Mouse (Mus musculus) liver, adult 2 months (tissue): Measurements from ENCODE around the gene Hephl1. TPM values are rescaled to one million over a fixed set of nuclear protein-coding genes. Genes with fewer than 3 reads are reported as not detected.
A peak's percentile ranks its signal among the peaks of the same experiment; 100 is the strongest.

Experiments
- DNase-seq: peaks from one replicate; pipeline ENCODE4 v3.0.0-alpha.2; 2011; ENCODE audit warnings: low read depth, low spot score; ENCODE audit errors: extremely low read depth
- H3K27ac ChIP-seq: fragments of 200-500 bp; replicated peaks from 2 replicates; pipeline ENCODE4 v1.5.1; 2012; ENCODE audit warnings: low read depth, mild to moderate bottlenecking, control low read depth, inconsistent platforms, low read length; ENCODE audit not compliant: insufficient read depth
- H3K27me3 ChIP-seq: fragments of 200-500 bp; 2 replicates; pipeline ENCODE4 v1.6.1; 2012; ENCODE audit warnings: mild to moderate bottlenecking, moderate library complexity, low read length, inconsistent platforms; ENCODE audit not compliant: control insufficient read depth, insufficient read depth
- H3K36me3 ChIP-seq: fragments of 200-500 bp; 2 replicates; pipeline ENCODE4 v1.6.1; 2012; ENCODE audit warnings: low read length, inconsistent platforms; ENCODE audit not compliant: control insufficient read depth, insufficient read depth
- H3K4me1 ChIP-seq: fragments of 200-500 bp; 2 replicates; pipeline ENCODE4 v1.6.1; 2011; ENCODE audit warnings: low read length; ENCODE audit not compliant: control insufficient read depth, insufficient read depth
- H3K4me3 ChIP-seq: fragments of 200-500 bp; 2 replicates; pipeline ENCODE4 v1.5.1; 2011; ENCODE audit warnings: low read depth, mild to moderate bottlenecking, control low read depth, low read length, moderate library complexity; ENCODE audit not compliant: insufficient read depth
- H3K79me2 ChIP-seq: fragments of 200-500 bp; 2 replicates; pipeline ENCODE4 v1.6.1; 2012; ENCODE audit warnings: inconsistent platforms, mild to moderate bottlenecking, low read length, moderate library complexity; ENCODE audit not compliant: control insufficient read depth, insufficient read depth
- H3K9ac ChIP-seq: fragments of 200-500 bp; 2 replicates; pipeline ENCODE4 v1.6.1; 2012; ENCODE audit warnings: low read depth, mild to moderate bottlenecking, control low read depth, inconsistent platforms, low read length
- CTCF ChIP-seq: fragments of 200-500 bp; IDR thresholded peaks from 2 replicates; pipeline ENCODE4 v1.5.1; 2011; ENCODE audit warnings: low read depth, low read length, control low read depth
- POLR2A ChIP-seq: fragments of 200-500 bp; IDR thresholded peaks from 2 replicates; pipeline ENCODE4 v1.6.1; 2011; ENCODE audit warnings: low read length, control low read depth; ENCODE audit not compliant: insufficient read depth; ENCODE audit errors: extremely low read depth
- WGBS: fragments of 180-500 bp; shearing (Covaris S2); methylation state at CpG from one replicate; pipeline ENCODE4 v1.1.7; 2018; 5-methylcytosine and 5-hydroxymethylcytosine counted together
- polyA plus RNA-seq: library from polyadenylated mRNA; depleted of rRNA; stranded (reverse); fragments of >200 nt; gene quantifications from 2 replicates; pipeline ENCODE4 v1.2.3, GENCODE M21; 2012
- total RNA-seq: library from RNA; depleted of rRNA; stranded (reverse); fragments of >200 nt; gene quantifications from 2 replicates; pipeline ENCODE4 v1.2.3, GENCODE M21; 2014

The Hephl1 gene
- total and polyA plus RNA-seq, 2 experiments, result not detected

- no peak overlapping the region for H3K27ac ChIP-seq
- H3K9ac ChIP-seq, result no peak overlapping the region
- H3K36me3 ChIP-seq, result no peaks in the 10 kb centered on the region
- no peaks in the 10 kb centered on the region for H3K4me1 ChIP-seq
- H3K4me3 ChIP-seq, result no peak overlapping the region
- H3K79me2 ChIP-seq, result no peaks in the 10 kb centered on the region
- no peaks in the 10 kb centered on the region for H3K27me3 ChIP-seq
- 82% methylated on average over 4 of the region's 4 CpGs for WGBS
- no peak for DNase-seq
- TF ChIP-seq POLR2A (no peak), CTCF (no peak)
These were observed 75.1 kb downstream of the Hephl1 start for GRCm38 (mm10) chr9:15036807-15037206.

GRCm38 (mm10) chr9:15036405-15036804, 75.5 kb downstream of the Hephl1 start:
- Histone ChIP-seq H3K4me1 (no peaks in the 10 kb centered on the region), H3K4me3 (no peak overlapping the region), H3K27ac (no peak overlapping the region), H3K9ac (no peak overlapping the region), H3K79me2 (no peaks in the 10 kb centered on the region), H3K36me3 (no peaks in the 10 kb centered on the region), H3K27me3 (no peaks in the 10 kb centered on the region)
- TF ChIP-seq CTCF (no peak), POLR2A (no peak)
- no peak for DNase-seq
- WGBS, result 98% methylated on average over 2 of the region's 2 CpGs

GRCm38 (mm10) chr9:15035979-15036378, 75.9 kb downstream of the Hephl1 start:
- Histone ChIP-seq H3K79me2 (no peaks in the 10 kb centered on the region), H3K36me3 (no peaks in the 10 kb centered on the region), H3K27me3 (no peaks in the 10 kb centered on the region), H3K27ac (no peak overlapping the region), H3K9ac (no peak overlapping the region), H3K4me3 (no peak overlapping the region), H3K4me1 (no peaks in the 10 kb centered on the region)
- WGBS, result 94% methylated on average over 7 of the region's 7 CpGs
- no peak for DNase-seq
- no peak for TF ChIP-seq CTCF
- no peak for TF ChIP-seq POLR2A

GRCm38 (mm10) chr9:15034546-15035273, 77.2 kb downstream of the Hephl1 start:
- no peaks in the 10 kb centered on the region for H3K36me3 ChIP-seq
- no peaks in the 10 kb centered on the region for H3K27me3 ChIP-seq
- 68% methylated on average over 7 of the region's 7 CpGs for WGBS
- H3K4me3 ChIP-seq, result no peak overlapping the region
- TF ChIP-seq CTCF (no peak), POLR2A (no peak)
- DNase-seq, result no peak
- no peaks in the 10 kb centered on the region for H3K79me2 ChIP-seq
- no peaks in the 10 kb centered on the region for H3K4me1 ChIP-seq
- no peak overlapping the region for H3K27ac ChIP-seq
- no peak overlapping the region for H3K9ac ChIP-seq

- TF ChIP-seq POLR2A (no peak), CTCF (peak; percentile 62)
- 57% methylated on average over 5 of the region's 5 CpGs for whole genome bisulfite sequencing
- no peak overlapping the region for H3K9ac ChIP-seq
- DNase-seq, result peak; percentile 19
- H3K36me3 ChIP-seq, result no peaks in the 10 kb centered on the region
- H3K79me2 ChIP-seq, result no peaks in the 10 kb centered on the region
- H3K27ac ChIP-seq, result no peak overlapping the region
- H3K4me1 ChIP-seq, result no peaks in the 10 kb centered on the region
- no peaks in the 10 kb centered on the region for H3K27me3 ChIP-seq
- H3K4me3 ChIP-seq, result no peak overlapping the region
These were observed 78.2 kb downstream of the Hephl1 start for GRCm38 (mm10) chr9:15033568-15034160.

GRCm38 (mm10) chr9:15032797-15033196, 79.1 kb downstream of the Hephl1 start:
- no peak overlapping the region for H3K4me3 ChIP-seq
- WGBS, result 95% methylated on average over 4 of the region's 4 CpGs
- H3K79me2 ChIP-seq, result no peaks in the 10 kb centered on the region
- no peaks in the 10 kb centered on the region for H3K4me1 ChIP-seq
- H3K36me3 ChIP-seq, result no peaks in the 10 kb centered on the region
- DNase-seq, result no peak
- H3K27ac ChIP-seq, result no peak overlapping the region
- TF ChIP-seq POLR2A (no peak), CTCF (no peak)
- H3K27me3 ChIP-seq, result no peaks in the 10 kb centered on the region
- H3K9ac ChIP-seq, result no peak overlapping the region
